16 mouse cellular contexts compared by ENCODE assay signal in the genomic region with DNA sequence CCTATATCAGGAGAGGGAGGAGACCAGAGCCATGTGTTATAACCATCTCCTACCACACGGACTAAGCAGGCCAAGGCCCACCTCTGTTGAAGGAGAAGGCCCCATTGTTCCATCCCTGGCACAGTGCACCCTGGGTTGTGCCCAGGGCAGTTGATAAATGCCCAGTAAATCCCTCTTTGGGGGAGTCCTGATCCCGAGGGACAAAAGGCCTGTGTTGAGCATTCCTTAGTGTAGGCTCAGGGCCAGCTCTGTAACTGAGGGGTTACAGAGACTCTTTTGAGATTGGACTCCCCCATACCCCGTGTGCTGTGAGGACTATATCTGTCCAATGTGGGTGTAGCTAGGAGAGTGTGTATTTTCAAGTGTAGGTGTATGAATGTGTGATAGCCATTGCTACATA. TPM values are rescaled to one million over a fixed set of nuclear protein-coding genes. Genes with fewer than 3 reads are reported as not detected.
DNase-seq lines count a peak whose midpoint lies in the region; ATAC-seq lines count a peak whose summit lies in the region.
"Had no signal": no experiment of that assay in that cellular context is flagged by ENCODE, and none has a peak within 500 bp of the region (broad histone marks: within the 10 kb centered on the region; RNA-seq: fewer than 3 reads in every experiment).

No protein-coding gene starts in this region.

- intact Hi-C loops in left cerebral cortex, postnatal 25 days (cut with DNase I) = loop anchor here (5.0 kb wide), 1 partner anchor 46 kb away; no protein-coding TSS in a partner anchor

- H3K4me3 ChIP-seq in hindbrain, embryonic 13.5 days = no peak overlapping the region
- H3K4me3 ChIP-seq in hindbrain, embryonic 10.5 days = no peak overlapping the region
- H3K4me3 ChIP-seq in liver, embryonic 12.5 days = no peak overlapping the region

- H3K9ac ChIP-seq in hindbrain, embryonic 13.5 days = no peak overlapping the region
- no peak overlapping the region for H3K9ac ChIP-seq in liver, embryonic 12.5 days
- H3K9ac ChIP-seq: liver, postnatal 0 days had no signal

- no peak overlapping the region for H3K4me2 ChIP-seq in hindbrain, embryonic 13.5 days
- H3K4me2 ChIP-seq in liver, embryonic 12.5 days = no peak overlapping the region
- H3K4me2 ChIP-seq: heart, embryonic 11.5 days had no signal

- no peak overlapping the region for H3K27ac ChIP-seq in hindbrain, embryonic 13.5 days
- no peak overlapping the region for H3K27ac ChIP-seq in hindbrain, embryonic 10.5 days
- no peak overlapping the region for H3K27ac ChIP-seq in liver, embryonic 12.5 days

- no peak for DNase-seq in hindbrain, embryonic 10.5 days (ENCODE audit: low spot score)
- DNase-seq in right cerebral cortex, postnatal 4 days = peak; percentile 19
- no peak for DNase-seq in right cerebral cortex, postnatal 36 days (ENCODE audit: low spot score in 2 of 2)
- DNase-seq in left cerebral cortex, postnatal 25 days (ENCODE audit: low spot score in 2 of 2) = peak; percentile 3 to 41
- DNase-seq in thymus, postnatal 36 days = no peak
- DNase-seq: liver, postnatal 0 days had no signal

- no peaks in the 10 kb centered on the region for H3K4me1 ChIP-seq in hindbrain, embryonic 13.5 days (replicated peaks)
- peaks cover 2% of the 10 kb centered on the region; the same call in 1 of the 2 replicates for H3K4me1 ChIP-seq in hindbrain, embryonic 10.5 days (replicated peaks)
- no peaks in the 10 kb centered on the region for H3K4me1 ChIP-seq in liver, embryonic 12.5 days

- peak; percentile 71 for ATAC-seq in hindbrain, embryonic 13.5 days (ENCODE audit: low FRiP score)
- no peak for ATAC-seq in erythroblast, adult 5-6 weeks (replicated peaks; ENCODE audit: low FRiP score, poor library complexity, severe bottlenecking)
- ATAC-seq in liver, embryonic 12.5 days = no peak
- ATAC-seq: intestine, postnatal 0 days; liver, postnatal 0 days had no signal

- H3K27me3 ChIP-seq in hindbrain, embryonic 13.5 days = no peaks in the 10 kb centered on the region
- H3K27me3 ChIP-seq in hindbrain, embryonic 10.5 days (ENCODE audit: insufficient read depth, poor library complexity, severe bottlenecking) = no peaks in the 10 kb centered on the region
- H3K27me3 ChIP-seq in liver, embryonic 12.5 days (replicated peaks) = no peaks in the 10 kb centered on the region

- no peaks in the 10 kb centered on the region for H3K9me3 ChIP-seq in hindbrain, embryonic 13.5 days
- H3K9me3 ChIP-seq in hindbrain, embryonic 10.5 days = no peaks in the 10 kb centered on the region
- no peaks in the 10 kb centered on the region for H3K9me3 ChIP-seq in liver, embryonic 12.5 days (replicated peaks)

- H3K36me3 ChIP-seq in hindbrain, embryonic 13.5 days = no peaks in the 10 kb centered on the region
- H3K36me3 ChIP-seq in hindbrain, embryonic 10.5 days = no peaks in the 10 kb centered on the region
- H3K36me3 ChIP-seq in liver, embryonic 12.5 days = no peaks in the 10 kb centered on the region

- WGBS in hindbrain, embryonic 13.5 days = 57% methylated on average over 3 of the region's 3 CpGs
- WGBS in hindbrain, embryonic 10.5 days = 64% methylated on average over 3 of the region's 3 CpGs
- 35% methylated on average over 3 of the region's 3 CpGs for WGBS in liver, embryonic 12.5 days (ENCODE audit: insufficient replicate concordance)

RNA-seq across cellular contexts. Expression of a gene that starts 3.9 kb away (rescaled TPM):
- not detected in 2 replicates for polyA plus RNA-seq in hindbrain, embryonic 13.5 days (2015; fragmentation: Nextera tagmentation; extraction: Ambion mirVana)
- not detected in 2 replicates for polyA plus RNA-seq in hindbrain, embryonic 10.5 days (2016; fragmentation: Nextera tagmentation; extraction: Ambion mirVana)
- not detected for total RNA-seq in left cerebral cortex, postnatal 25 days (2021)
- total RNA-seq in erythroblast, adult 5-6 weeks (2015; ENCODE audit: low replicate concordance) = not detected in 2 replicates
- not detected in 2 replicates for total RNA-seq in erythroblast, adult 5-6 weeks (2017; ENCODE audit: low replicate concordance)
- not detected in 2 replicates for polyA plus RNA-seq in liver, embryonic 12.5 days (2016; fragmentation: Nextera tagmentation; extraction: Ambion mirVana)
- total RNA-seq: common myeloid progenitor, adult 5-6 weeks; left cerebral cortex, adult 18-20 months; megakaryocyte, adult 5-6 weeks; neutrophil, adult 5-6 weeks had no signal
- polyA plus RNA-seq: frontal cortex, adult 2 months; heart, embryonic 11.5 days; liver, postnatal 0 days had no signal

RNA-seq across cellular contexts. Expression of a gene that starts 3.9 kb away (rescaled TPM):
- polyA plus RNA-seq in hindbrain, embryonic 13.5 days (2015; fragmentation: Nextera tagmentation; extraction: Ambion mirVana) = not detected in 2 replicates
- polyA plus RNA-seq in hindbrain, embryonic 10.5 days (2016; fragmentation: Nextera tagmentation; extraction: Ambion mirVana) = not detected in 2 replicates
- total RNA-seq in left cerebral cortex, postnatal 25 days (2021) = not detected
- total RNA-seq in erythroblast, adult 5-6 weeks (2015; ENCODE audit: low replicate concordance) = not detected in 2 replicates
- total RNA-seq in erythroblast, adult 5-6 weeks (2017; ENCODE audit: low replicate concordance) = not detected in 2 replicates
- polyA plus RNA-seq in liver, embryonic 12.5 days (2016; fragmentation: Nextera tagmentation; extraction: Ambion mirVana) = not detected in 2 replicates
- total RNA-seq: common myeloid progenitor, adult 5-6 weeks; left cerebral cortex, adult 18-20 months; megakaryocyte, adult 5-6 weeks; neutrophil, adult 5-6 weeks had no signal
- polyA plus RNA-seq: frontal cortex, adult 2 months; heart, embryonic 11.5 days; intestine, postnatal 0 days; liver, postnatal 0 days had no signal

RNA-seq across cellular contexts. Expression of a gene that starts 8.9 kb away (rescaled TPM):
- polyA plus RNA-seq in hindbrain, embryonic 13.5 days (2015; fragmentation: Nextera tagmentation; extraction: Ambion mirVana) = not detected in 2 replicates
- not detected in 2 replicates for polyA plus RNA-seq in hindbrain, embryonic 10.5 days (2016; fragmentation: Nextera tagmentation; extraction: Ambion mirVana)
- total RNA-seq in left cerebral cortex, postnatal 25 days (2021) = not detected
- total RNA-seq in erythroblast, adult 5-6 weeks (2015; ENCODE audit: low replicate concordance) = not detected in 2 replicates
- total RNA-seq in erythroblast, adult 5-6 weeks (2017; ENCODE audit: low replicate concordance) = not detected in 2 replicates
- polyA plus RNA-seq in liver, embryonic 12.5 days (2016; fragmentation: Nextera tagmentation; extraction: Ambion mirVana) = not detected in 2 replicates
- total RNA-seq: common myeloid progenitor, adult 5-6 weeks; left cerebral cortex, adult 18-20 months; megakaryocyte, adult 5-6 weeks; neutrophil, adult 5-6 weeks had no signal
- polyA plus RNA-seq: frontal cortex, adult 2 months; heart, embryonic 11.5 days; intestine, postnatal 0 days; liver, postnatal 0 days had no signal

RNA-seq across cellular contexts. Expression of a gene that starts 32.8 kb away (rescaled TPM):
- polyA plus RNA-seq in hindbrain, embryonic 13.5 days (2015; fragmentation: Nextera tagmentation; extraction: Ambion mirVana) = 0.86 and 0.98 TPM in 2 replicates
- 1.6 and 1.9 TPM in 2 replicates for polyA plus RNA-seq in hindbrain, embryonic 10.5 days (2016; fragmentation: Nextera tagmentation; extraction: Ambion mirVana)
- 1 to 10 TPM; 1.1 to 2.3 TPM for total RNA-seq in left cerebral cortex, postnatal 25 days (2021)
- not detected in 2 replicates for total RNA-seq in erythroblast, adult 5-6 weeks (2015; ENCODE audit: low replicate concordance)
- not detected in 2 replicates for total RNA-seq in erythroblast, adult 5-6 weeks (2017; ENCODE audit: low replicate concordance)
- polyA plus RNA-seq in liver, embryonic 12.5 days (2016; fragmentation: Nextera tagmentation; extraction: Ambion mirVana) = 0.32 and 0.45 TPM in 2 replicates
- total RNA-seq: common myeloid progenitor, adult 5-6 weeks; megakaryocyte, adult 5-6 weeks; neutrophil, adult 5-6 weeks had no signal

RNA-seq across cellular contexts. Expression of a gene that starts 33.1 kb away (rescaled TPM):
- not detected in 2 replicates for polyA plus RNA-seq in hindbrain, embryonic 13.5 days (2015; fragmentation: Nextera tagmentation; extraction: Ambion mirVana)
- polyA plus RNA-seq in hindbrain, embryonic 10.5 days (2016; fragmentation: Nextera tagmentation; extraction: Ambion mirVana) = not detected in 2 replicates
- not detected for total RNA-seq in left cerebral cortex, postnatal 25 days (2021)
- total RNA-seq in erythroblast, adult 5-6 weeks (2015; ENCODE audit: low replicate concordance) = not detected in 2 replicates
- total RNA-seq in erythroblast, adult 5-6 weeks (2017; ENCODE audit: low replicate concordance) = not detected in 2 replicates
- polyA plus RNA-seq in liver, embryonic 12.5 days (2016; fragmentation: Nextera tagmentation; extraction: Ambion mirVana) = not detected in 2 replicates
- total RNA-seq: common myeloid progenitor, adult 5-6 weeks; left cerebral cortex, adult 18-20 months; megakaryocyte, adult 5-6 weeks had no signal
- polyA plus RNA-seq: heart, embryonic 11.5 days; liver, postnatal 0 days had no signal

Comparison
In these comparisons a context has a peak if more than half of its experiments do, and no peak if none do; other contexts are left out.
1. DNase-seq: peak in right cerebral cortex, postnatal 4 days (single experiment) and left cerebral cortex, postnatal 25 days (2 of 2); none in hindbrain, embryonic 10.5 days (single experiment), right cerebral cortex, postnatal 36 days (0 of 2) and thymus, postnatal 36 days (0 of 2).